Mouse (Mus musculus) urinary bladder, adult 2 months (tissue): ENCODE results near the gene Lrrc20. TPM values are rescaled to one million over a fixed set of nuclear protein-coding genes. Genes with fewer than 3 reads are reported as not detected.
"Not testable (repeated sequence)": the region's sequence is repeated elsewhere in the genome, so short reads cannot be mapped to it uniquely, and the experiment has no call there.

ENCODE experiments used
- DNase-seq: peaks from one replicate; pipeline ENCODE4 v3.0.0; 2022; ENCODE audit warnings: low spot score
- polyA plus RNA-seq: library from polyadenylated mRNA; depleted of rRNA; stranded (reverse); fragments of >200 nt; gene quantifications from 2 replicates; pipeline ENCODE4 v1.2.3, GENCODE M21; 2012; rRNA removed

The Lrrc20 gene
- 11.8 and 12.6 TPM in 2 replicates for polyA plus RNA-seq

DNA sequence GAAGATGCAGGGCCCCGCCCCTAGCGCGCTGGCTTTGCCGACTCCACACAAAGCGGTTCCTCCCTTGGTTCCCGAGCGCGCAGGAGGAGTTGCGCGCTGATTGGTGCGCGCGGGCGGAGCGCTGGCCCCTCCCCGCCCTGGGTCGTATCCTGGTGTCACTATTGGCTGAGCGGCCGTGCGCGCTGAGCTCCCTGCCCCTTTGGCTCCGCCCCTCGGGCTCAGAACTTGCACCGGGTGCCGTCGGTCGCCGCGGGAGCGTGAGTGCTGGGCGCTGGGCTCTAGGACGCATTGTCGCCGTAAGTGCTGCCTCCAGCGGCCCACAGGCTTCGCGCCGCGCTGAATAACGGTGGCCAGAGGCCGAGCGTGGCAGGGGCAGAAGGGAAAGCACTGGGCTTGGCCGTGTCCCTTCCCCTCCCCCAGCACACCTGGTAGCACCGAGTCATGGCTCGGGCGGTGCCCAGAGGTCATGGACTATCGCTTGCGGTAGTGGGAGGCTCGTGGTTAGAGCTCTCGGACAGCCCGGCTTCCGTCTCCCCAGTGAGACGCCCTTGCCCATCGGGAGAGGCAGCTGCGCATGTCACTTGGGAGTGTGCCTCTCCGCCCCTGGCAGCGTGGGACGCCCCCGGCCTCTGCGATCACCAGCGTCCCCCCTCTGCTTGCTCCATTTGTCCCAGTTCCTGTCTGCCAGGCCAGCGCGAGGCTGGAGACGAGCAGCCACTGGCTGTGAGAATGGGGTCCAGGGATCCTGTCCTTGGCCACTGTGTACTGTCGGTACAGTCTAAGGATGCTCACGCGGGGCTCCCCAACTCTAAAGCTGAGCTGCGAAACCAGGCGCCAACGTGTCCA is at the start of gene Lrrc20:
Lrrc20 (plus strand) TSS at position 208 of the 846 bp plus-strand sequence.
- DNase-seq = peak; percentile 81

DNA sequence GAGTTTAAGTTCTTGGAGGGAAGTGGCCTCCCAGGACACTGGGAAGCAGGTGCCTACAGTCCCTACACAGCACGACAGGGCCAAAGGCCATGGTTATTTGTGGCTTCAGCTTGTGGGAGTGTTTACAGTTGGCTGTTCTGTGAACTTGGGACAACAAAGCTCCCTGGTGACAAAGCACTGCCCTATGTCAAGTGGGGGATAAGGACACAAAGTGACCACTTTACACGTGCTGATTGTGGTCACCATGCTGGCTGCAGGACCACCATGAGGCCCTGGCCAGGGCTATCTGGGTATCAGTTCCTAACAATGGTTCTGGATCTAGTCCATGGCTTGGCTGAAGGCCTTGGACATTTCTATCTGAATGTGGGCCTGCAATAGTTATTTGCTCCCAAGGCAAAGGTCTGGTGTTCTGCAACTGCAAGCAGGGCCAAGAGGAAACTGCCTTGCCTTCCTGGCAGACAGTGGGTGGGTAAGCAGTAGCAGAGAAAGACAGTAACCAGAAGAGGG is 49.3 kb upstream of the Lrrc20 start:
- no peak for DNase-seq

DNA sequence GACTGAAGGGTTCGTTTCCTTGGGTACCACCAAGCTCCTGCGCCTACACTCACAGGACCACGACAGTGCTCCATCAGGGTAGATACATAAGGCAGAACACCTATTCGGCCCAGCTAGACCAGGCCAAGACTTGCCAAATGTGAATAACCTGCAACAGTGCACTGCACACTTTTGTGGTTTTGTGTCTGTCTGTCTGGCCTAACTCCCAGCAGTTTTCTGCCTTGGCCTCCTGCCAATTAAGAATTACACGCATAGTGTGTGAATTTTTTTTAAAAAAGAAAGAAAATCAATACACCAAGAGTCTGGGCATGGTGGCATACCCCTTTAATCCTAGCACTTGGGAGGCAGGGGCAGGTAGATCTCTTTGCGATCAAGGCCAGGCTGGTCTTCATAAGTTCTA is 47.6 kb upstream of the Lrrc20 start:
- DNase-seq = no peak

DNA sequence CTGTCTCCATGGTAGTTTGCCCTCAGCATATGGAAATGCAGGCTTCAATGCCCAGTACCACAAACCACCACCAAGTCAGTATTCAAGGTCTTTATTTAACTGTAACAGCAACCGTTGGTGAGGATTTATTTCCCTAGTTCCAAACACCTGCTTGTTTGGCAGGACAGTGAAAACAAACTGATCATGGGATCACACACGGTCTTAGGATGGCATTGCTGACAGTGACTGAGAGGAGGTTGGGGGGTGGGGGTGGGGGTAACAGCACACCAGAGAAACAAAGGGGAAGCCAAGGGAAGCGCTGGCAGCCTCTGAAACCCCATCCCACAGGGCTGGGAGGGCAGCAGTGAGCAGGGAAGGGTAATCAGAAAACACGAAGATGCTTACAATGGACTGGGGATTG is 47.2 kb upstream of the Lrrc20 start:
- no peak for DNase-seq

DNA sequence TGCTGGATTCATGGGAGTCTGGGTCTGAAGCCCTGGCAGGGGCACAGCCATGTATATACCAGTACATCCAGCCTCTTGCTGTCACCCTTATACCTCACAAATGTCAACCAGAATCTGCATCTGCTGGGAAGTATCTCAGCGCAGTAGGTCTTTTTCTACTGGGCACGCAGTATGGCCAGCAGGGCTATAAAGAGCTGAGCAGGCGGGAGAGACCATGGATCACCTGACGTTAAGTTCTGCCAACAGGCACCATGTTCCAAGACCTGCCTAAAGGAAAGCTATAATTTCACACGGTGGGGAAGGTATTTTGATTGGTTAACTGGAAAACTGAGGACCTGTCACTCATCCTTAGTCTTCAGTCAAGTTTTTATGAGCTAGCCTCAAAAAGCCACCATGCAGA is 46.6 kb upstream of the Lrrc20 start:
- DNase-seq = no peak

DNA sequence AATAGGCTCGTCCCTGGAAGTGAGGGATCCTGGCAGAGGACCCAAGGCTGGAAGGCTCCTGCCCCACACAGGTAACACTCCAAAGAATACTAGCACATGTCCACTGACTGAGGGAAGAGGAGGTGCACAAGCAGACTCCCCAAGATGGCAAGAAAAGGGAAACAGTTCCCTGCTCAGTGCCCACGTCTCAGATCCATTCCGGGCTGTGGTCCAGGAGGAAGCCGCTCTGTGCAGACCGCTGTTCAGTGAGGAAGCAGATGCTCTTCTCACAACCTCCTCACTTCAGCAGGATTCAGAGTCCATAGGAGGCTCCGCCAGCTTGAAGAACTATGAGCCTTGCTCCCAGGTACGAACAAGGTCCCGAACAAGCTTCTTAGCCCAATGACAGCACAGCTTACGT is 44.2 kb upstream of the Lrrc20 start:
- DNase-seq = no peak

DNA sequence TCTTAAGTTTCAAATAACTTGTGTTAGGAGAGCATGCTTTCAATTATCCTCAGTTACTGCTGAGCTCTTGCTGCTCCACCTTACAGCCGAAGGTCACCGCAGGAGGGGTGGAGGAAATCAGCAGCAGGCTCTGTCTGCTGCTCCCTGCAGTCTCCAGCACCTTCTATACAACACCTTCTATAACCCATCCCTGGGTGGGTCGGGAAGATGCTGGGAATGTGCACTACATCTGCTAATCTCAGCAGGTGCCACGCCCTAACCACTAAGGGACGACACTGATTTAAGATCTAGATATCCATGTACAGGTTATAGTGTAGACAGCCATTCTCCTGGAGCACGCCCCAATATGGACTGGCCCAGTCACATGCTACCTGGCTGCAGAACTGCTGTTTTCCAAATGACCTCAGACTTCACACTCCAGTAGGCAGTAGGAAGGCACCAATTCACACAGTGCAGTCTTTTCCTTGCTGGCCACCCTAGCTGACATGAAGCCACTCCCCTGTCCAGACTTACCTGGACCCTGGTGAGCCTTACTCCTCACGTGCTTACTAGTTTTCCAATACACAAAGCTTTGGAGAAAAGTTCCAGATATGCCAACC is 35.3 kb upstream of the Lrrc20 start:
- no peak for DNase-seq

DNA sequence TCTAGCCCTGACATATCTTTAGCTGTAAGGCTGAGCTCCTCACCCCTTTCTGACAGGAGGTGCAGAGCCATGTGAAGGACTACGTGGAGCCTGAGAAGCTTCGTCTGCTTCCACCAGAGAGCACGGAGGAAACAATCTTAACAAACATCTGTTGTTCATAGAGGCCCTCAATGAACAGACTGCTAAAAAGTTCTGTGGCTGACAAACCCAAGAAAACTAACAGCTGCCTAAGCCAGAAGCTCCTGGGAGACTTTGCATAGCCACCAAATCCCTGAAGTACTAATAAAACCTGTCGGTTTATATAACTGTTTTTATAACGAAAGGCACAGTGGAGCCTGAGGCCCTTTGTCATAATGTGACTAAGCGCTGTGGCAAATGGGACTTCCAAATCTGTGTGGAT is 32.1 kb upstream of the Lrrc20 start:
- DNase-seq = no peak

DNA sequence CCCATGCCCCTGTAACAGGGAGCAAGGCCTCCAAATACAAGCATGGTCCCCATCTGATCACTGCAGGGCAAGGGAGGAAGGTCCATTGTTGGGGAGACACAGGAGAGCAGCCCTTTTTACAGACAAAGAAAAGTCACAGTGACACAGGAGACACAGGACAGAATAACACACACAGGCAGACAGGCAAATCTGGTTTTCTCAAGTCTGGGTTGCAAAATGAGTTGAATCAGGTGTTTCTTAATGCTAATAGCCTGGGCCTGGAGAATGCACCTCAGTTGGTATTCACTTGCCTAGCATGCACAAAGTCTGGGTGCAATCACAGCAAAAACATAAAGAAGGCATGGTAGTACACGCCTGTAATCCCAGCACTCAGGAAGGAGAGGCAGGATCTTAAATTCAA is 31.7 kb upstream of the Lrrc20 start:
- no peak for DNase-seq

DNA sequence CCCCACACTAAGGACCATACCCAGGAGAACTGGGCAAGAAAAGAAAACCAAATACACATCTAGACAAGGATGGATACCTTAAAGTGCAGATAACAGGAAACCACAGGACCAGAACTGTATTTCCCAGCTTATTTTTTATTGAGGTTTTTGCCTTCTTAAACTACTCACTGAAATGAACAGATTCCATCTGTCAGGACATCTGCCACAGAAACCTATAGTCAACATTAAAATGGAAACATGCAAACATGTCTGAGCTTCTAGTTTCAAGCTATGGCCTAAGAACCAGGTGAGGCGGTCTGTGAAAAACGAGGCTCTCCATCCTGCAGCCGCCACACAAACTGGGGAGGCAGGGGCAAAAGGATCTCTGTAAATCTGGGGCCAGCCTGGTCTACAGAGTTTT is 30.6 kb upstream of the Lrrc20 start:
- no peak for DNase-seq

DNA sequence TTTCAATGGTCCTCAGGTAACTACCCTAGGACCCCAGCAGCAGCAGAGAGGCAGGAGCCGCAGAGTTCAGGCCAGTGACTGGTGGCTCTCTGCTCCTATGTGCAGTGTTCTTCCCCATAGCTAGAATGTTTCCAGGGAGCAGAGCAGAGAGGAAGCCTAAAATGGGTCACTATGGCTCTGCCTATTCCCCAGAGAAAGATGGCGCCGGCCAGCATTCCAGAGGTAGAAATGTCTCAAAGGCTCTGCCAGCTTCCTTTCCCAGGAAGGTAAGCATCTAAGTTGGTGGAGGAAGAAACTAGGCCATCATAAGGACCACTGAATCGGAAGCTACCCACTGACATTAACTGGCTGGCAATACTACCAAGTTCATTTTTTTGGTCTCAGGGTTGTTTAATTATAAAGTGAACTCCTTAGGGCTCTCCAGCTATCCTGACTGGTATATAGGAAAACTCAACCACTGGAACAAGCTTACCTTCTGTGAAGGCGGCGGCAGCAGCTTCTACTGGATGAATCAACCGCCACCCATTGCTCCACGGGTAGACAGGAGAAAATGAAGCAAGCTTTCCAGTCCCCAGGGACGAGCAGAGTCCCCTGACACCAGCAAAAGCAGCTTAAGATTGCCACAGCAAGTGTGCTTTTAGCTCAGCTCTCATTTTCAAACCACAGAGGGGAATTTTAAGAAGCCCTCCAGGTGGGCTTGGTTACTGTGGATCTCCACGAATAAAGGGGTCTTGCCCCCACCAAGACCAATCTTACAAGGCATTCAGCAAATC is 27.8 kb upstream of the Lrrc20 start:
- DNase-seq = no peak

DNA sequence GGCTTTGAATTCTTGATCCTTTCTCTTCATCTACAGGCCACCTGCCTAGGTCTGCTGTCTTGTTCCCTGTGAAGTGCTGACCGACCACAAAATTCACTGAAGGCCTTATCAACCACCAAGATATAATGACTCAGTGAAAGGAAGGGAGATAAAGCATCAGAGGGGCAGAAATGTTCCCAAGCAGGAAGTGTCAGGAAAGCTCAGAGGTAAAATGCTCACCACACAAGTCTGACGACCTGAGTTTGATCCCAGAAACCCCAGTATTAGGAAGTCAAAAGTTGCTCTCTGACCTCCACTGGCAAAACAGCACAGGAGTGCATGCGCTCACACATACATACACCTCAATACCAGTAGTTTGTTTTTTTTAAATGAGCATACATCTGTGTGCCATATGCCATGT is 26.8 kb upstream of the Lrrc20 start:
- no peak for DNase-seq

DNA sequence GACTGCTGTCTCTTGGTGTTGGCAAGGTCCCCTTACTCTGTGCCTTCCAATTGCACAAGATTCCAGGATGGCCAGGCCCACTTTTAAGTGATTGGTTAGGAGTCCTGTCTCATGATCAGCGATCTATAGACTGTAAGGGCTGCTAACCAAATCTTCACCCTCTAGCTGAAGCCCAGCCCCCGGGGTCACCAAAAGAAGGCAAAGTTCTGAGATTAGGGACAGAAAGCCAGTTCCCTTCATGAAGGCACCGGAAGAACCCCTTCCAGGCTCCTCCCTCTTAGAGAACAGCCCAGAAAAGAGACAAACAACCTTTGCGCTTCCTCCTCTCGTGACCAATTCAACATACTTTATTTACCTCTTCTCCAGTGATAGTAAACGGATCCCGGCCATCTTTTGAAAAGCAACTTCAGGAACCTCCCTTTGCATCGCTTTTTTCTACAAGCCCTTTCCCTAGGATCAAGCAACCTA is 24.1 kb upstream of the Lrrc20 start:
- no peak for DNase-seq

DNA sequence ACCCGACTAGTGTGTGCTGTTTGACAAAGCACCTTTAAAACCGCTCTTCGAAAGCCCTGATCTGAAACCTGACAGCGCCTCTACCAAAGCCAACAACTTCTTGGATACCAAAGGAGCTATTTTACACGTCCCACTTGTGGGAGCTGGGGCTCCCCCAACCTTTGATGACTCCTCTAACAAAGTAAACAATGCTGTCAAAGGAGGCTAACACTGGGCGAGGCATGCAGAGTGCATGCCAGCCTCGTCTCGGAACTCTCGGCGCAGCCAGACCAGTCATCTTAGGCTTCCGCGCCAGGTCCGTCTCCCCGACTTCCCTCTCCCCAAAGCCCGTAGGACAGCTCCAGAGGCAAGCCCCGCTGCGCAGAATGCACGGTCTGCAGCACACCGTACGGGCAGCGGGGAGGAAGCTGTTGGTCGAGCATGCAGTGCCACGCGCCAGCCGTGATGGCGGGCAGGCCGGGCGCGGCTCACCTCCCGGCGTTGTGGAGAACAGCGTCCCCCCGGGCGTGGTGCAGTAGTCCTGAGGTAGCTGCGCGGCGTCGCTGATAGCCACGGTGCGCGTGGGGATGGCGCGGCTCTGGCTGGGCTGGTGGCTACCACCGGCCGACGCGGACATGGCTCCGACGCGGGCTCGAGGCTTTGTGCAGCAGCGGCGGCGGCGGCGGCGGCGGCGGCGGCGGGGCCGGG is 23.5 kb upstream of the Lrrc20 start:
- DNase-seq = peak; percentile 49

DNA sequence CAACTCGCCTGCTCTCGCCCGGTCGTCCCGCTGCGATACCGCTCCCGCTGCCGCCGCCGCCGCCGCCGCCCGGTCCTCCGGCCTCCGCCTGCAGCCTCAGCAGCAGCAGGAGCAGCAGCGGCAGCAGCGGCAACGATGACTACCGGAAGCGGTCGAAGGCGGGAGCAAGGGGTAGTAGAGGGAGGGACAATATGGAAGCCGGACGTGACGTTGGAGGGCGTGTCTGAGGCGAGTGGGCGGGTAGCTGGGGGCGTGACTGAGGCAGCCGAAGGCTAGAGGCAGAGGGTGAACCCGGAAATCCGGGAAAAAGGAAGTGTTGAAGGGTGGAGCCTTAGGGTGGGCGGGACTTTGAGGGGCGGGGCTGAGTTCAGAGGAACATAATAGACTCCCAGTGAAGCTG is 23.0 kb upstream of the Lrrc20 start, which contains the start of gene Eif4ebp2:
Eif4ebp2 (minus strand) TSS at position 17 of the 400 bp plus-strand sequence.
- peak; percentile 93 for DNase-seq

DNA sequence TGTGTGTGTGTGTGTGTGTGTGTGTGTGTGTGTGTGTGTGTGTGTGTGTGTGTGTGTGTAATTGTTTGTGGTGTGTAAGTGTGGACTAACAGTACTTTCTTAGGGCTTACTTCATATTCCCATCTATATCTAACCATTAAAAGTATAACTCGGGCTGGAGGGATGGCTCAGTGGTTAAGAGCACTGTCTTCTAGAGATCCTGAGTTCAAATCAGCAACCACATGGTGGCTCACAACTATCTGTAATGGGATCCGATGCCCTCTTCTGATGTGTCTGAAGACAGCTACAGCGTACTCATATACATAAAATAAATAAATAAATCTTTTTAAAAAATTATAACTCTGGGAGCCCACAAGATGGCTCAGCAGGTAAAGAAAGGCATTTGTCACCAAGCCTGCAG is 22.4 kb upstream of the Lrrc20 start:
- DNase-seq = not testable (repeated sequence)

DNA sequence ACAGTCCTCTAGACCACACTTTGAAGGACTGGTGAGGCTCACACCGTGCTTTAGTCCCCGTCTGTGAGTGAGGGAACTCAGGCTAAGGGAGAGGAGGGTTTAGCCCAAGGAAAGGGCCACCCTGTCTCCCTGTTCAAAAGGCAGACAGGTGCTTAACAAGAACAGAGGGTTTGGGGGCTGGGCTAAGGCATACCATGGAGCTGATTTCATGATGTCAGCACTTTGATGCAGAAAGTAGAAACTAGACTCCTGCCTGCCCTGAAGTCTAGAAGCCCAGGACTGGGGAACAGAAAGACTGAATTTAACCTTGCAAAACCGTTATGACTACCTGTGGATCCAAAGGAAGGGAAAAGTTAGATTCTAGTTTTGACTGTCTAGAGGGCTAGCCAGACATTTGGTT is 18.4 kb upstream of the Lrrc20 start:
- no peak for DNase-seq

DNA sequence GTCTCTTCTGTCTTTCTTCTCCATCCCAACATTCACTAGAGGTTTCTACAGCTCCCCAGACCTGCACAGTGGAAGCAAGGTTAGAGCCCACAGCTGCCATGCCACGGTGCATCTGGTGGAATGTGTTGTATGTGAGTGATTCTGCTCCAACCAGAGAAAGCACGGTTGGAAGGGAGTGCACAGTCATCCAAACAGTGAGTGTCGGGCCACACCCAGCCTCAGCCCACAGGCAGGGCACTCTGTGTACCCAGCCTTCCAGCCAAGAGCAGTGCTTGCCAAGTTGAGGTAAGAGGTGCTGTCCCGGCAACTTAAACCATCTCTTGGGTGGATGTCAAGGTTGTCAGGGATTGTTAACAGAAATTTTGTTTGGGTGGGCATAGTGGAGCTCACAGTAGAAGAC is 10.6 kb upstream of the Lrrc20 start:
- no peak for DNase-seq

DNA sequence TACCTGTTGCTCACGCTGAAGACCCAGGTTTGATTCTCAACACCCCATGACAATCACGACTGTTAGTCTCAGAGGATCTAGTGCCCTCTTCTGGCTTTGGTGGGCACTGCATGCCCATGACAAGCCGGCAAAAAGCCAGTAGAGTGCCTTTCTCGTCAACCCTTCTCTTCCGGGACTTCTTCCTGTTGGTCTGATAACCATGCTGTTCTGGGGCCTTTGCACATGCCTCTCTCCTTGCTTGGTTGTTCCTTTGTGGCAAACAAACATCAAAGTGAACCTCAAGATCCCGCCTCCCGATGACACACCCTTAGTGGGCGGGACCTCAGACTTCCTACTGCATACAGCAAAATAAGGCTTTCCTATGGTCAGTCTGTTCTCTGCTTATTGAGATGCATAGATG is 9.4 kb upstream of the Lrrc20 start:
- no peak for DNase-seq

DNA sequence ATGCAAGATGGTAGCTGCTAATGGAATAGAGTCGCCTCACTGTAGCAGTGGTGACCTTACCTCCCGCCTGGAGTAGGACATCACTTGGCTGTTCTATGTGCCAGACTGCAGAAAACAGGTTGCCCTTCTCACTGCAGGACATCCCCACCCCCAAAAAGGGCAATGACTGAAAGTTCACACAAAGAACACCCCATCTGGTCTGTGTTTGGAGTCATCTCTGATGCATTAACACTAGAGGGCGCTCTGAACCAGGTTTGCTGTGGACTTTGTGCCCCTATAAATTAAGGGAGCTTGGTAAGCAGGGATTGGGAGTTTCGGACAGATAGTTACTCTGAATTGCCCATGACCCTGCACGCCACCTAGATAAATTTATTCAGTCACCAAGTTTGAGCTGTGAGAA is 8.7 kb upstream of the Lrrc20 start:
- no peak for DNase-seq

DNA sequence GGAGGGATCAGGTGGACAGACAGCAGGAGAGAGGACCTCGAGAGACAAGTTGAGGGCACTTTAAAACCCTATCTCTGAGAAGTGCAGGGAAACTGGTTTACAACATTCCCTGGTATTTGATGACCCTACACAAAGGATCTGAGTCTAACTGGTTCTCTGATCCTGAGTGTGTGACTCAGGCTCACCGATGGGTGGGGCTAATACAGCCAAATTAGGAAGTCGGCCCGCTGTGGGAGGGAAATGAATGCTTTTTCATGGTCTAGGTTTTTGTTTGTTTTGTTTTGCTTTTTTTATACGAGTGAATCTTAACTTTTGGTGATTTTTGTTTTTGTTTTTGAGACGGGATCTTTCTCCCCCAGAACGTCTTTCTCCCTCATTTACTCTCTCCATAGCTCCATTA is 6.7 kb upstream of the Lrrc20 start:
- no peak for DNase-seq

DNA sequence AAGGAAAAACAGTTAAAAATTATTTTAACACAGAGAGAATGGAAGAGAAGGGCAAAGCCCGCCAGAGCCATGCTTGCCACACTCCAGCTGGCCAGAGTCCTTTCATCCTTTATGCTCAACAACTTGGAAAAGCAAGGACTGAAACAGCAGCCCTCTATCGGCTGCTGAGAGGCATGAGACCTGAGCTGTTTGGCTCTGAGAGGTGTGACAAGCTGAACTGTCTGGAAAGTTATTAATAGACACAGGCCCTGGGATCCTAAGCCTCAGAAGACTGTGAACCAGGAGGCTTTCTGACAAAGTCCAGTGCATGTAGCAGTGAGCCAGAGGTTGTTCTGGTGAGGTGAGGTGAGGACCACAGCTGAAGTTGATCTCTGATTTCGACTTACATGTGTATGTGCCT is 2.0 kb upstream of the Lrrc20 start:
- DNase-seq = no peak
